19 mouse cellular contexts compared by ENCODE assay signal in the genomic region with DNA sequence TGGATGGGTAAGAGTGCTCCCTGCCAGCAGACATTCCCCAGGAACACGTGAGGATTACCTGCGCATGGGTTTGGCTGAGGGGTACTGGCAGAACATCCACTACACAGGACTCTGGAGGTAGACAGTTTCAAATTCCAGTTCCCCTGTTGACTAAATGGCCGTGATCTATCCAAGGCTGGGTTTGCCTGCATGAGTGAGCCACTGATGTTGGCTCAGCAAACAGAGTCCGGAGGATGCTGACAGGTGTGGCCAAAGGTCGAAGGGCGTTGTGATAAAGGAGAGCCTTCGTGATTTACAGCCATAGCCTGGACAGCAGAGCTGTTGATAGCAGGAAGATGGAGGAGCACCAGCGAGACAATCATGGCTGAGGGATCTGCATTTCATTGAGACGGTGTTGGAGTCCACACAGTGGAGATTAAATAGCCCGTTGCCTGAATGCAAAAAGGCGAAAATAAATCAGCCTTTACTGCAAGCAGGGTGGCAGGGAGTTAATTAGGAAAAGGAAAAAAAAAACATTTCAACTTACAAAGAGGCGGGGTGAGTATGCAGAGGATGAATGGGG. TPM values are rescaled to one million over a fixed set of nuclear protein-coding genes. Genes with fewer than 3 reads are reported as not detected.
DNase-seq lines count a peak whose midpoint lies in the region; ATAC-seq and TF ChIP-seq lines count a peak whose summit lies in the region.
"Had no signal": no experiment of that assay in that cellular context is flagged by ENCODE, and none has a peak within 500 bp of the region (broad histone marks: within the 10 kb centered on the region; RNA-seq: fewer than 3 reads in every experiment).

No protein-coding gene starts in this region.

- peak; percentile 50 for DNase-seq in kidney, adult 2 months
- DNase-seq in kidney, adult 8-10 months, result no peak
- no peak for DNase-seq in liver, embryonic 11.5 days (ENCODE audit: low spot score)
- no peak for DNase-seq in left cerebral cortex, postnatal 14 days (ENCODE audit: low spot score in 2 of 2)
- DNase-seq in retina, postnatal 1 day, result no peak
- DNase-seq in cerebellum, postnatal 10 days, result no peak
- DNase-seq: cerebellum, postnatal 25 days; gastrocnemius, postnatal 36 days; right cerebral cortex, postnatal 4 days; thymus, postnatal 4 days had no signal

- no peak for TF ChIP-seq CTCF in kidney, adult 2 months (conservative IDR thresholded peaks at IDR 0.05; ENCODE audit: insufficient read depth, insufficient read length, low read depth, low read length)

- intact Hi-C loops in left cerebral cortex, postnatal 14 days (cut with DNase I), result no loop called here

- no peak for TF ChIP-seq POLR2A in kidney, adult 2 months (IDR thresholded peaks at IDR 0.05; ENCODE audit: low read depth, low read length)

- whole genome bisulfite sequencing in kidney, adult 2 months, result 37% methylated on average over 12 of the region's 12 CpGs
- 43% methylated on average over 12 of the region's 12 CpGs for WGBS in intestine, embryonic 16.5 days
- WGBS in liver, embryonic 11.5 days, result 60% methylated on average over 12 of the region's 12 CpGs
- 48% methylated on average over 12 of the region's 12 CpGs for WGBS in neural tube, embryonic 13.5 days

- ATAC-seq in intestine, embryonic 16.5 days, result peak; percentile 63; the same call in 1 of the 2 replicates
- ATAC-seq in liver, embryonic 11.5 days (replicated peaks; ENCODE audit: low FRiP score), result peak; percentile 49
- no peak for ATAC-seq in neural tube, embryonic 13.5 days (ENCODE audit: low read depth)
- ATAC-seq: forebrain, embryonic 15.5 days had no signal

- H3K9ac ChIP-seq in intestine, embryonic 16.5 days (ENCODE audit: low read depth, low read length), result no peak overlapping the region
- H3K9ac ChIP-seq in liver, embryonic 11.5 days (ENCODE audit: low read depth, low read length), result no peak overlapping the region
- H3K9ac ChIP-seq in neural tube, embryonic 13.5 days, result no peak overlapping the region
- H3K9ac ChIP-seq: forebrain, embryonic 15.5 days; hindbrain, embryonic 14.5 days; limb, embryonic 12.5 days; neural tube, embryonic 12.5 days had no signal

- H3K9me3 ChIP-seq in intestine, embryonic 16.5 days (ENCODE audit: control insufficient read depth, low read length), result peaks cover 5% of the 10 kb centered on the region
- H3K9me3 ChIP-seq in liver, embryonic 11.5 days (ENCODE audit: control insufficient read depth, low read length), result no peaks in the 10 kb centered on the region
- H3K9me3 ChIP-seq in neural tube, embryonic 13.5 days, result no peaks in the 10 kb centered on the region; the same call in 1 of the 2 replicates
- H3K9me3 ChIP-seq: embryonic facial prominence, embryonic 10.5 days; forebrain, embryonic 15.5 days had no signal

- no peak overlapping the region for H3K4me3 ChIP-seq in kidney, adult 2 months (ENCODE audit: insufficient read depth, low read depth, low read length)
- no peak overlapping the region for H3K4me3 ChIP-seq in intestine, embryonic 16.5 days (ENCODE audit: low read length)
- no peak overlapping the region for H3K4me3 ChIP-seq in liver, embryonic 11.5 days (ENCODE audit: low read depth, low read length)
- H3K4me3 ChIP-seq in neural tube, embryonic 13.5 days, result no peak overlapping the region
- H3K4me3 ChIP-seq: embryonic facial prominence, embryonic 10.5 days; forebrain, embryonic 15.5 days; layer of hippocampus, adult 2 months; left cerebral cortex, adult 2 months; limb, embryonic 12.5 days; neural tube, embryonic 12.5 days had no signal

- H3K27ac ChIP-seq in kidney, adult 2 months (ENCODE audit: insufficient read depth, low read depth, low read length), result no peak overlapping the region
- no peak overlapping the region for H3K27ac ChIP-seq in intestine, embryonic 16.5 days (ENCODE audit: low read length)
- no peak overlapping the region for H3K27ac ChIP-seq in liver, embryonic 11.5 days (ENCODE audit: low read depth, low read length)
- peak overlapping the region; percentile 43; the same call in 1 of the 2 replicates for H3K27ac ChIP-seq in neural tube, embryonic 13.5 days (replicated peaks)
- H3K27ac ChIP-seq: embryonic facial prominence, embryonic 10.5 days; forebrain, embryonic 15.5 days; hindbrain, embryonic 14.5 days; layer of hippocampus, adult 2 months; left cerebral cortex, adult 2 months; limb, embryonic 12.5 days; neural tube, embryonic 12.5 days had no signal

- H3K4me1 ChIP-seq in kidney, adult 2 months (ENCODE audit: control insufficient read depth, insufficient read depth, low read length), result no peaks in the 10 kb centered on the region
- no peaks in the 10 kb centered on the region for H3K4me1 ChIP-seq in intestine, embryonic 16.5 days (ENCODE audit: control insufficient read depth, insufficient read depth, low read length)
- H3K4me1 ChIP-seq in liver, embryonic 11.5 days (replicated peaks; ENCODE audit: control insufficient read depth, insufficient read depth, low read length), result no peaks in the 10 kb centered on the region
- H3K4me1 ChIP-seq in neural tube, embryonic 13.5 days (replicated peaks), result peaks cover 42% of the 10 kb centered on the region

- no peaks in the 10 kb centered on the region for H3K36me3 ChIP-seq in kidney, adult 2 months (ENCODE audit: control insufficient read depth, insufficient read depth, low read length)
- H3K36me3 ChIP-seq in intestine, embryonic 16.5 days (ENCODE audit: control insufficient read depth, insufficient read depth, low read length), result no peaks in the 10 kb centered on the region
- no peaks in the 10 kb centered on the region for H3K36me3 ChIP-seq in liver, embryonic 11.5 days (ENCODE audit: control insufficient read depth, insufficient read depth, low read length)
- H3K36me3 ChIP-seq in neural tube, embryonic 13.5 days, result no peaks in the 10 kb centered on the region
- H3K36me3 ChIP-seq: embryonic facial prominence, embryonic 10.5 days; forebrain, embryonic 15.5 days; limb, embryonic 12.5 days; neural tube, embryonic 12.5 days had no signal

- H3K4me2 ChIP-seq in intestine, embryonic 16.5 days (ENCODE audit: low read depth, low read length), result no peak overlapping the region
- H3K4me2 ChIP-seq in liver, embryonic 11.5 days, result no peak overlapping the region
- no peak overlapping the region for H3K4me2 ChIP-seq in neural tube, embryonic 13.5 days
- H3K4me2 ChIP-seq: forebrain, embryonic 15.5 days; hindbrain, embryonic 14.5 days; limb, embryonic 12.5 days; neural tube, embryonic 12.5 days had no signal

- no peaks in the 10 kb centered on the region for H3K27me3 ChIP-seq in kidney, adult 2 months (replicated peaks; ENCODE audit: control insufficient read depth, insufficient read depth, low read length)
- H3K27me3 ChIP-seq in intestine, embryonic 16.5 days (replicated peaks; ENCODE audit: control insufficient read depth, insufficient read depth, low read length), result no peaks in the 10 kb centered on the region
- H3K27me3 ChIP-seq in liver, embryonic 11.5 days (replicated peaks; ENCODE audit: control insufficient read depth, insufficient read depth, low read length), result no peaks in the 10 kb centered on the region
- H3K27me3 ChIP-seq in neural tube, embryonic 13.5 days, result no peaks in the 10 kb centered on the region
- H3K27me3 ChIP-seq: forebrain, embryonic 15.5 days; limb, embryonic 12.5 days; neural tube, embryonic 12.5 days had no signal

RNA-seq across cellular contexts. Expression of gene Gna12, which starts 22.3 kb away (rescaled TPM):
- 122 and 136 TPM in 2 replicates for polyA plus RNA-seq in kidney, adult 2 months (2012; rRNA removed)
- 5.2 and 5.4 TPM in 2 replicates for polyA plus RNA-seq in intestine, embryonic 16.5 days (2015; fragmentation: Nextera tagmentation; extraction: Ambion mirVana)
- polyA plus RNA-seq in liver, embryonic 11.5 days (2014; fragmentation: Nextera tagmentation; extraction: Ambion mirVana), result 25.1 and 31.1 TPM in 2 replicates
- polyA plus RNA-seq in neural tube, embryonic 13.5 days (2015; fragmentation: Nextera tagmentation; extraction: Ambion mirVana), result 20.5 and 35.0 TPM in 2 replicates
- 10 to 100 TPM; 68.1 to 73.8 TPM for total RNA-seq in left cerebral cortex, postnatal 14 days (2021)
